Mouse (Mus musculus): ENCODE data around the gene Abhd4. TPM values are rescaled to one million over a fixed set of nuclear protein-coding genes. Genes with fewer than 3 reads are reported as not detected.

Abhd4 gene
- polyA plus RNA-seq (2011; ENCODE audit: insufficient read length, low read depth, missing spikeins): 74.6 and 86.4 TPM in 2 replicates

DNA sequence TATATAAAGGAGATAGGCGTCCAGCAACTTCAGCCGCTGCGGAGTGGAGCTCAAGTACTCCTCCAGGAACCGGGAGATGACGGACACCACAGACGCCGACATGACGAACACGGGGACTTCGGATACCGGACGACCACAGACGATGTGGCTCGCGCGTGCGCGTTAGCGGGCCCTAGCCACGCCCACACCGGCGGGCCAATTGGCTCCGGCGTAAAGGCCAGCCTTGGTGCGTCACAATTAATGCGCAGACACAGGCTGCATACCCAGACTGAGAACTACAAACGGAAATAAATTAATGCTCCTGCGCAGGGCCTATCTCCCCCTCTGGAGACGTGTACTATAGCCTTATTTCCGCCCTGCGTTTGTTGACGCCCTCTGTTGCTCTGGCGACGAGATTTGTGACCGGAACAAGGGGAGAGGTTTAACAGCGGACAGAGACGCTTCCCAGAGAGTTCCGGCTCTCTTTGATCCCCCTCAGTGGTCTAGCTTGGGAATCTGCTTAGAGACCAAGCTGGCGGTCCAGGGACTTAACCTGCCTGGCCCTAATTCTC lies at the start of gene Abhd4, which contains the start of gene Dad1:
Abhd4 (plus strand) TSS at position 448 of the 551 bp plus-strand sequence.
Dad1 (minus strand) TSS at position 364 of the 551 bp plus-strand sequence.
- TF ChIP-seq CTCF (IDR thresholded peaks at IDR 0.05; ENCODE audit: borderline replicate concordance, insufficient read depth, low read length) (no peak), POLR2A (IDR thresholded peaks at IDR 0.05; ENCODE audit: low read depth, low read length) (peak; percentile 99)
- Histone ChIP-seq H3K4me1 (ENCODE audit: control insufficient read depth, insufficient read depth, low read length) (no peaks in the 10 kb centered on the region), H3K27ac (ENCODE audit: insufficient read depth, low read length) (peak within 1 kb of the TSS; percentile 35), H3K4me3 (ENCODE audit: insufficient read depth, low read length) (peak within 1 kb of the TSS; percentile 68)

DNA sequence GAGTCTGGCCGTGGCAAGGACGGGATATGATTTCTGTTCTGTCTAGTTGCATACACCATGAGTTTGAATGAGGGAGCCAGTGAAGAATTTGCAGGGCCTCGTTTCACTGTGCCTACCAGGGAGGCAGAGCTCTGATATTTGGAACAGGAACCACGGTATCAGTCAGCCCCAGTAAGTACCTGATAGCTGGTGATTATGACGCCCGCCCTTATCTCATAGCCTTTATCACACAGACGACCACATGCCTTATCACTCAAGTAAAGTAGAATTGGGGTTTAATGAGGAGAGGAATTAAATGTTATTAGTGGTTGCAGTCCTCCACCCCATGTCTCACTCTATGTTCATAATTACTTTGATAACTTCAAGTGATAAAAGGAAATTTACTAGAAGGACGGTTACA lies 49.7 kb upstream of the Abhd4 start:
- no peak overlapping the region for H3K27ac ChIP-seq (ENCODE audit: insufficient read depth, low read length)

DNA sequence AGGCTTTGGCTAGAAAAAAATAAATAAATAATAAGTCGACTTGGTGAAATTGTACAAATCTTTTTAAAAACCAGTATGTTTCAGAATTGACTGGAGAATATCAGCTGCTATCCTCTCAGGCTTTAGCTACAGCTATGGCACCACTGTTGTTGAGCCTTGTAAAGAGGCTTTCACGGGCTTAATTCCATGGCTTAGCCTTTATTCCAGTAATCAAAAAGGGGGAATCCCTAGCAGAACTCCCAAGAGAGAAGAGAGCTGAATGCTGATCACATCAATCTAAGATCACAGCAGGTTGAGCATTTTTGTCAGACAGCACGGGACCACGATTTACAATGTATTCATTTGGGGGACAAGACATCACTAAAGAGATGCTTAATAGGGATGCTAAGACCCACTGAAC lies 49.2 kb upstream of the Abhd4 start:
- TF ChIP-seq CTCF (IDR thresholded peaks at IDR 0.05; ENCODE audit: borderline replicate concordance, insufficient read depth, low read length): no peak
- no peak for TF ChIP-seq POLR2A (IDR thresholded peaks at IDR 0.05; ENCODE audit: low read depth, low read length)
- Histone ChIP-seq H3K27ac (ENCODE audit: insufficient read depth, low read length) (no peak overlapping the region), H3K4me3 (ENCODE audit: insufficient read depth, low read length) (no peak overlapping the region), H3K4me1 (ENCODE audit: control insufficient read depth, insufficient read depth, low read length) (no peaks in the 10 kb centered on the region)

More for the DNA sequence above, 49.7 kb upstream of the Abhd4 start:
- H3K4me3 ChIP-seq (ENCODE audit: insufficient read depth, low read length): no peak overlapping the region
- no peaks in the 10 kb centered on the region for H3K4me1 ChIP-seq (ENCODE audit: control insufficient read depth, insufficient read depth, low read length)
- TF ChIP-seq CTCF (IDR thresholded peaks at IDR 0.05; ENCODE audit: borderline replicate concordance, insufficient read depth, low read length) (no peak), POLR2A (IDR thresholded peaks at IDR 0.05; ENCODE audit: low read depth, low read length) (no peak)

DNA sequence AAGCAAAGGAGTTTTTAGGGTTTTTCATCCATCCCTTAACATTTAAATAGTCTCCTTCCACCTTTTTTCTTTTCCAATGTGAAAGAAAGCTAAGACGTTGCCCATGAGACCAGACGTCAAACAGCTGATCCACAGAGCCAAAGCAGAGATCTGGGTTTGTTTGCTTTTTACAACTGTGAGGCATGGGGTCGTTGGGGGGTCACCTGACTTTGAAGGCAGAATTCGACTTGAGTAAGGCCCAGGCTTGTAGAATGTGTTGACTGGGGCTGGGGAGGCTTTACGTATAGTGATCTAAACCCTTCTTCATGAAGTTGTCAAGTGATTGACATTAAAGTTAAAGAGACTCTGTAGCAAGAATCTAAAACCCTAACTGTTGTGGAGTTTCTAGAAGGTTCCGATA lies 48.1 kb upstream of the Abhd4 start:
- Histone ChIP-seq H3K4me3 (ENCODE audit: insufficient read depth, low read length) (no peak overlapping the region), H3K27ac (ENCODE audit: insufficient read depth, low read length) (no peak overlapping the region), H3K4me1 (ENCODE audit: control insufficient read depth, insufficient read depth, low read length) (no peaks in the 10 kb centered on the region)
- TF ChIP-seq POLR2A (IDR thresholded peaks at IDR 0.05; ENCODE audit: low read depth, low read length) (no peak), CTCF (IDR thresholded peaks at IDR 0.05; ENCODE audit: borderline replicate concordance, insufficient read depth, low read length) (no peak)

DNA sequence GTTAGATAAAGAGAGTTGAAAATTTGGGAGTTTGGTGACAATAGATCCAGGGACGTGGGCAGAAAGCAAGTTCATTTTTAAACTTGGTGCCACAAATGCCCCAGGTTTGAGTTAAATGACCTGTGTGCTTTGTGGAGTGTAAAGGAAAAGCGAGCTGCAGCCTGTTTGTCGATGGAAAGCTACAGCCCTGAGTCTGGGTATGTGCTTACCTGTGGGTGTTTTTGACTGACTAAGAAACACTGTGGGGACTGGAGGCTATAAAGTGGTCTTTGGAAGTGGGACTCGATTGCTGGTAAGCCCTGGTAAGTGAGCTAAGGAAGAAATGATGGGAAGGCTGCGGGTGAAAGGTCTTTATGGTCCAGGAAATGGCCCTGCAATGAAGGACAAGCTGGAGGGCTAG lies 47.7 kb upstream of the Abhd4 start:
- TF ChIP-seq CTCF (IDR thresholded peaks at IDR 0.05; ENCODE audit: borderline replicate concordance, insufficient read depth, low read length) (no peak), POLR2A (IDR thresholded peaks at IDR 0.05; ENCODE audit: low read depth, low read length) (no peak)
- Histone ChIP-seq H3K4me3 (ENCODE audit: insufficient read depth, low read length) (no peak overlapping the region), H3K4me1 (ENCODE audit: control insufficient read depth, insufficient read depth, low read length) (no peaks in the 10 kb centered on the region), H3K27ac (ENCODE audit: insufficient read depth, low read length) (no peak overlapping the region)

DNA sequence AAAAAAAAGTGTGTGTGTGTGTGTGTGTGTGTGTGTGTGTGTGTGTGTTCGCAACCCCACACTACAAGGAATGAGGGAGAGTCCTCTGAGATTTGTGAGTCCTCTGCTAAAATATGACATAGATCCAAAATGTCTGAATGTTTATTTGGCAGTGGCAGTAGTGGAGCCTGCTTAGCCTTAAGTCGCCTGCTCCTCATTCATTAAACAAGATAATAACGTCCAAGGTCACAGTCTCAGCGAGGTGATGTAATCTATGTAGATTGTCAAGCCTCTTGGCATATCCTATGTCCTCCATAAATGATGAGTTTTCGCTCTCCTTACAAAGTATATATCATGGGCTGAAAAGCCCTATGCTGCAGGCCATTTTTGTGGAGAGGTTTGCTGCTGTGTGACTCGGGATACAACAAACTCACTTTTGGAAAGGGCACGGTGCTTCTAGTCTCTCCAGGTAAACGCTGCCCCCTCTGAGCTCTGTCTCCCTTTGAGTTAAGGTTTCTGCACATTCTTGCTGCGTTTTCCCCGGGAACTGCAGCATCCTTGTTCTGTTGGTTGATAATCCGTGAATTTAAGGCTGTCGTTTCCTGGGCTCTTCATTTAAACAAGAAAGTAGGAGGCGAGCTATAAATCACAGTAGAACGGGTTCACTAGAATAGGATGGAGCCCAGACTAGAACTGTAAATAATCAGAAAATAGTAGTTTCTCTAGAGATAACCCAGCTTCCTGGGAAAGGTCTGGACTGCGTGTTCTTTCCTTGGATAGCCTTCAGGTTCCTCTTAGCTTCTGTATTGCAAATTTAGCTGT lies 47.0 kb upstream of the Abhd4 start:
- no peaks in the 10 kb centered on the region for H3K4me1 ChIP-seq (ENCODE audit: control insufficient read depth, insufficient read depth, low read length)
- TF ChIP-seq CTCF (IDR thresholded peaks at IDR 0.05; ENCODE audit: borderline replicate concordance, insufficient read depth, low read length) (no peak), POLR2A (IDR thresholded peaks at IDR 0.05; ENCODE audit: low read depth, low read length) (no peak)
- no peak overlapping the region for H3K27ac ChIP-seq (ENCODE audit: insufficient read depth, low read length)
- H3K4me3 ChIP-seq (ENCODE audit: insufficient read depth, low read length): no peak overlapping the region

DNA sequence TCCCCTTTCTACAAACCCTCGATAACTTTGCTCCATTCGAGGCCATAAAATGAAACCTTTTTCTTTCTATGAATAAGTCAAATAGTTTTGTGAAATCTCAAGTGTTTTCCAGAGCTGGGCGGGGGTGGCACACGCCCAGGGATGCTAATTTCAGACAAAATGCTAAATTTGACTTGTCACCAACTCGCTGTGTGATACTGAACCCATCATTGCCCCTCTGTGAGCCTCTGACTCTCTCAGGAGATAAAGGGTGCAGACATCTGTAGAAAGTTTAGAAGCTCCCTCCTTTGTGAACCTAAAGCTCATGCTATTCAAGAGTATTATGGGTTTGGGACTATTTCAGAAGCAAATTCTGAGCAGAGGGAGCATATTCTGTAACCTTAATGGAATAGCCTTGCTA lies 46.1 kb upstream of the Abhd4 start:
- Histone ChIP-seq H3K4me3 (ENCODE audit: insufficient read depth, low read length) (no peak overlapping the region), H3K27ac (ENCODE audit: insufficient read depth, low read length) (no peak overlapping the region), H3K4me1 (ENCODE audit: control insufficient read depth, insufficient read depth, low read length) (no peaks in the 10 kb centered on the region)
- TF ChIP-seq POLR2A (IDR thresholded peaks at IDR 0.05; ENCODE audit: low read depth, low read length): no peak
- TF ChIP-seq CTCF (IDR thresholded peaks at IDR 0.05; ENCODE audit: borderline replicate concordance, insufficient read depth, low read length): no peak

DNA sequence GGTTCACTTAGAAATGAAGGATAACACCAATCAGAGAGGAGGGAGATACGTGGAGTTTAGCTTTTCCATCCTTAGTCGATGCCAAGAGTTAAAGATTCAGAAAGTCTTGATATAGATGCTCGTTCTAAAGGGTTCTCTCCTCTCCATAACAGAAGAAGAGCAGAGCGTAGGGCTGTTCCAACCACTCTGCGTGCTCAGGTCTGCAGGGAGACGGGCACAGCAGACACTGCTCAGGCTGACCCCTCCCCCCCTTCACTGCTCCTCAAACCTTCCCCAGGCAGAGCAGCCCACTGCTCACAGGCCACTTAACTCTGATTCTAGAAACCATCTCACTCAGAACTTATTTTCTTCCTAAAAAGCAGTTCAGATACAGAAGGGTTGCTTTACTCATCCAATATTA lies 45.2 kb upstream of the Abhd4 start:
- TF ChIP-seq POLR2A (IDR thresholded peaks at IDR 0.05; ENCODE audit: low read depth, low read length): no peak
- TF ChIP-seq CTCF (IDR thresholded peaks at IDR 0.05; ENCODE audit: borderline replicate concordance, insufficient read depth, low read length): no peak
- no peak overlapping the region for H3K27ac ChIP-seq (ENCODE audit: insufficient read depth, low read length)
- H3K4me1 ChIP-seq (ENCODE audit: control insufficient read depth, insufficient read depth, low read length): no peaks in the 10 kb centered on the region

DNA sequence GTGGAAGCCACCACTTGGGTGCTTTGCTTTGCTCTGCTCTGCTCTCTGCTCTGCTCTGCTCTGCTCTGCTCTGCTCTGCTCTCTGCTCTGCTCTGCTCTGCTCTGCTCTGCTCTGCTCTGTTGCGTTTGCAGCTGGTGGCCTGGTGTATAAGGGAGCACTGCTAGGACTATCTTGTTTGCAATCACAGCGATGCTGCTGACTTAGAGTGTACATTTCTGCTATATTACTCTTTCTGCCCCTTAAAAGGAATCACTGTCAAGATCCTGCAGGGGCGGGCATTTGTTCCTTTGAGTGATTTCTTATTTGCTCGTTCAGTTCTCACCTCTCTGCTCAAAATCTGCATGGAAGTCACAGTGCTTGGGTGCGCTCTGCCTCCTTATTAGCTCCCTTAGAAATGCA lies 44.1 kb upstream of the Abhd4 start:
- H3K4me1 ChIP-seq (ENCODE audit: control insufficient read depth, insufficient read depth, low read length): peaks cover 2% of the 10 kb centered on the region; the same call in 1 of the 2 replicates
- TF ChIP-seq POLR2A (IDR thresholded peaks at IDR 0.05; ENCODE audit: low read depth, low read length) (no peak), CTCF (IDR thresholded peaks at IDR 0.05; ENCODE audit: borderline replicate concordance, insufficient read depth, low read length) (no peak)
- H3K4me3 ChIP-seq (ENCODE audit: insufficient read depth, low read length): no peak overlapping the region
- H3K27ac ChIP-seq (ENCODE audit: insufficient read depth, low read length): no peak overlapping the region

More for the DNA sequence above, 45.2 kb upstream of the Abhd4 start:
- no peak overlapping the region for H3K4me3 ChIP-seq (ENCODE audit: insufficient read depth, low read length)

DNA sequence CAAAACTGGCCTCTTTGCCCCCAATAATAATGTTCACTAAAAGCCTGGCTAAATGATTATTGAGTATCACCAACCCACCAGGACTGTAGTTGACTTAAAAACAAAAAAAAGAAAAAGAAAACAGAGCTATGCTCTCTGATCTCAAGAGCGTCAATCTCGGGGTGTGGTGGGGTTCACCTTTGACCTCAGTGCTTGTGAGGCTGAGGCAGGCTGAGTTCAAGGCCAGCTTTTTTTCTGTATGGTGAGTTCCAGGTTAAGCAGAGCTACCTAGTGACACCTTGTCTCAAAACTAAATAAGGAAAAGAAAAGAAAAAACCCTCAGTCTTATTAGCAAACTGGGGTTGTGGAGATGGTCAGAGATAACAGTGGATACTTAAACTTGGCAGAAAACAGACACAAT lies 43.6 kb upstream of the Abhd4 start:
- H3K4me1 ChIP-seq (ENCODE audit: control insufficient read depth, insufficient read depth, low read length): peaks cover 2% of the 10 kb centered on the region; the same call in 1 of the 2 replicates
- TF ChIP-seq CTCF (IDR thresholded peaks at IDR 0.05; ENCODE audit: borderline replicate concordance, insufficient read depth, low read length) (no peak), POLR2A (IDR thresholded peaks at IDR 0.05; ENCODE audit: low read depth, low read length) (no peak)
- no peak overlapping the region for H3K27ac ChIP-seq (ENCODE audit: insufficient read depth, low read length)
- H3K4me3 ChIP-seq (ENCODE audit: insufficient read depth, low read length): no peak overlapping the region
